Mouse (Mus musculus) CH12.LX (cell line): ENCODE measurements around the gene Csmd2. TPM values are rescaled to one million over a fixed set of nuclear protein-coding genes. Genes with fewer than 3 reads are reported as not detected.

Experiments
- DNase-seq: peaks from one replicate; pipeline ENCODE4 v3.0.0-alpha.2; 2013; ENCODE audit errors: extremely low read depth
- H3K27ac ChIP-seq: 2 replicates; pipeline ENCODE4 v1.5.1; 2012; ENCODE audit warnings: low read depth, mild to moderate bottlenecking, control low read depth, moderate library complexity; ENCODE audit not compliant: insufficient read depth
- H3K27me3 ChIP-seq: replicated peaks from 2 replicates; pipeline ENCODE3; 2012; ENCODE audit warnings: inconsistent platforms
- H3K36me3 ChIP-seq, 2 experiments: replicated peaks in 1 of 2; 2 replicates each; pipeline versions ENCODE3 to v1.6.1; 2012; ENCODE audit warnings: inconsistent platforms in 1 of 2, low read length in 1 of 2, mild to moderate bottlenecking in 1 of 2, mixed read lengths in 1 of 2, moderate library complexity in 1 of 2; ENCODE audit not compliant: control insufficient read depth in 1 of 2, insufficient read depth in 1 of 2
- H3K4me1 ChIP-seq, 2 experiments: 2 replicates each; pipeline ENCODE4 v1.6.1; 2012; ENCODE audit warnings: inconsistent platforms in 1 of 2, moderate library complexity in 1 of 2; ENCODE audit not compliant: insufficient read depth in 2 of 2, control insufficient read depth in 1 of 2
- H3K4me2 ChIP-seq: 2 replicates; pipeline ENCODE4 v1.6.1; 2012; ENCODE audit warnings: low read depth, mild to moderate bottlenecking, control low read depth; ENCODE audit not compliant: poor library complexity, insufficient read depth, severe bottlenecking
- H3K4me3 ChIP-seq, 3 experiments: fragments of 150-350 bp in 1 of 3; sonication (generic) in 1 of 3; replicated peaks in 1 of 3; 2 replicates each; pipeline versions ENCODE3 to v1.5.1; 2011 to 2012; ENCODE audit warnings: low read depth in 2 of 3, low read length in 2 of 3, mild to moderate bottlenecking in 2 of 3, moderate library complexity in 2 of 3, control low read depth in 1 of 3, improper control_type of control experiment in 1 of 3, inconsistent platforms in 1 of 3, mixed read lengths in 1 of 3; ENCODE audit not compliant: poor library complexity in 1 of 3
- H3K79me2 ChIP-seq: replicated peaks from 2 replicates; pipeline ENCODE4 v1.6.1; 2012; ENCODE audit warnings: mild to moderate bottlenecking, moderate library complexity; ENCODE audit not compliant: control insufficient read depth, poor library complexity, insufficient read depth, severe bottlenecking; ENCODE audit errors: extremely low read depth
- H3K9ac ChIP-seq: 2 replicates; pipeline ENCODE4 v1.6.1; 2012; ENCODE audit warnings: low read depth, mild to moderate bottlenecking, control low read depth, moderate library complexity; ENCODE audit not compliant: insufficient read depth
- H3K9me3 ChIP-seq: replicated peaks from 2 replicates; pipeline ENCODE3; 2012; ENCODE audit warnings: low read length, inconsistent platforms, mixed read lengths
- CHD1 ChIP-seq: IDR thresholded peaks from 2 replicates; pipeline ENCODE4 v1.6.1; 2012; ENCODE audit warnings: low read depth, low read length, improper control_type of control experiment, inconsistent platforms
- CTCF ChIP-seq, 2 experiments: IDR thresholded peaks in 1 of 2; conservative IDR thresholded peaks in 1 of 2; 2 replicates each; pipeline ENCODE4 v1.5.1; 2011 to 2012; ENCODE audit warnings: low read depth in 2 of 2, low read length in 2 of 2, improper control_type of control experiment in 1 of 2, inconsistent platforms in 1 of 2, mild to moderate bottlenecking in 1 of 2, moderate library complexity in 1 of 2
- ELF1 ChIP-seq: IDR thresholded peaks from 2 replicates; pipeline ENCODE4 v1.6.1; 2014; ENCODE audit warnings: low read depth, mild to moderate bottlenecking, inconsistent platforms, low read length, improper control_type of control experiment
- EP300 ChIP-seq: IDR thresholded peaks from 2 replicates; pipeline ENCODE4 v1.6.1; 2011; ENCODE audit warnings: low read length, improper control_type of control experiment
- GABPA ChIP-seq: IDR thresholded peaks from 2 replicates; pipeline ENCODE4 v1.6.1; 2012; ENCODE audit warnings: low read depth, low read length, improper control_type of control experiment, inconsistent platforms; ENCODE audit not compliant: insufficient replicate concordance
- KAT2A ChIP-seq: IDR thresholded peaks from 2 replicates; pipeline ENCODE4 v1.6.1; 2012; ENCODE audit warnings: low read length, improper control_type of control experiment, inconsistent platforms; ENCODE audit not compliant: insufficient replicate concordance
- MAX ChIP-seq: IDR thresholded peaks from 2 replicates; pipeline ENCODE4 v1.6.1; 2011; ENCODE audit warnings: low read length, improper control_type of control experiment
- MEF2A ChIP-seq: IDR thresholded peaks from 2 replicates; pipeline ENCODE4 v1.6.1; 2014; ENCODE audit warnings: low read depth, mild to moderate bottlenecking, inconsistent platforms, low read length, improper control_type of control experiment, borderline replicate concordance
- MXI1 ChIP-seq: IDR thresholded peaks from 2 replicates; pipeline ENCODE4 v1.6.1; 2011; ENCODE audit warnings: mild to moderate bottlenecking, low read depth, low read length, improper control_type of control experiment
- NELFE ChIP-seq: IDR thresholded peaks from 2 replicates; pipeline ENCODE4 v1.6.1; 2011; ENCODE audit warnings: low read depth, low read length, improper control_type of control experiment
- PAX5 ChIP-seq: IDR thresholded peaks from 2 replicates; pipeline ENCODE4 v1.6.1; 2012; ENCODE audit warnings: low read length, inconsistent platforms, mixed read lengths
- POLR2A ChIP-seq: IDR thresholded peaks from 2 replicates; pipeline ENCODE4 v1.6.1; 2011; ENCODE audit warnings: low read depth, mild to moderate bottlenecking, improper control_type of control experiment, low read length
- POLR2AphosphoS2 ChIP-seq: IDR thresholded peaks from 2 replicates; pipeline ENCODE4 v1.6.1; 2011; ENCODE audit warnings: low read depth, low read length, improper control_type of control experiment
- RAD21 ChIP-seq: IDR thresholded peaks from 2 replicates; pipeline ENCODE4 v1.6.1; 2011; ENCODE audit warnings: low read depth, mild to moderate bottlenecking, low read length, improper control_type of control experiment, moderate library complexity
- USF2 ChIP-seq: conservative IDR thresholded peaks from 2 replicates; pipeline ENCODE4 v1.6.1; 2011; ENCODE audit warnings: low read depth, low read length, improper control_type of control experiment
- ZC3H11A ChIP-seq: IDR thresholded peaks from 2 replicates; pipeline ENCODE4 v1.6.1; 2012; ENCODE audit warnings: low read depth, mild to moderate bottlenecking, inconsistent platforms, low read length, improper control_type of control experiment
- ZMIZ1 ChIP-seq: IDR thresholded peaks from 2 replicates; pipeline ENCODE4 v1.6.1; 2012; ENCODE audit warnings: low read depth, mild to moderate bottlenecking, inconsistent platforms, low read length, improper control_type of control experiment
- ZNF384 ChIP-seq: IDR thresholded peaks from 2 replicates; pipeline ENCODE4 v1.6.1; 2012; ENCODE audit warnings: low read depth, low read length, improper control_type of control experiment, inconsistent platforms
- dilution Hi-C: fragments of 300-500 bp; cut with MboI; formaldehyde crosslinking; loops from 2 replicates; pipeline ENCODE4 v1.14.3; 2020; ENCODE audit warnings: low sequenced_read_pairs; ENCODE audit not compliant: extremely low pct_unique_long_range_greater_than_20kb, extremely low pct_ligation_motif_present
- in situ Hi-C: fragments of 300-500 bp; cut with MboI; formaldehyde crosslinking; loops from 3 replicates; pipeline ENCODE4 v1.14.3; 2019; ENCODE audit warnings: low sequenced_read_pairs, low pct_ligation_motif_present, low pct_unique_long_range_greater_than_20kb, mixed read lengths
- polyA plus RNA-seq: library from polyadenylated mRNA; unstranded; fragments of >175 nt; gene quantifications from 2 replicates; pipeline ENCODE4 v1.2.1, GENCODE M21; 2012; ENCODE audit warnings: low read depth; ENCODE audit not compliant: insufficient read length
- total RNA-seq, 2 experiments: library from RNA; depleted of rRNA; stranded (reverse); fragments of 300-350 nt in 1 of 2; fragments of >200 nt in 1 of 2; gene quantifications; 2 replicates each; pipeline ENCODE4 v1.2.3; 2012 to 2014

The Csmd2 gene
- total and polyA plus RNA-seq, 3 experiments: 0.08 to 0.80 TPM; not detected in 1

DNA sequence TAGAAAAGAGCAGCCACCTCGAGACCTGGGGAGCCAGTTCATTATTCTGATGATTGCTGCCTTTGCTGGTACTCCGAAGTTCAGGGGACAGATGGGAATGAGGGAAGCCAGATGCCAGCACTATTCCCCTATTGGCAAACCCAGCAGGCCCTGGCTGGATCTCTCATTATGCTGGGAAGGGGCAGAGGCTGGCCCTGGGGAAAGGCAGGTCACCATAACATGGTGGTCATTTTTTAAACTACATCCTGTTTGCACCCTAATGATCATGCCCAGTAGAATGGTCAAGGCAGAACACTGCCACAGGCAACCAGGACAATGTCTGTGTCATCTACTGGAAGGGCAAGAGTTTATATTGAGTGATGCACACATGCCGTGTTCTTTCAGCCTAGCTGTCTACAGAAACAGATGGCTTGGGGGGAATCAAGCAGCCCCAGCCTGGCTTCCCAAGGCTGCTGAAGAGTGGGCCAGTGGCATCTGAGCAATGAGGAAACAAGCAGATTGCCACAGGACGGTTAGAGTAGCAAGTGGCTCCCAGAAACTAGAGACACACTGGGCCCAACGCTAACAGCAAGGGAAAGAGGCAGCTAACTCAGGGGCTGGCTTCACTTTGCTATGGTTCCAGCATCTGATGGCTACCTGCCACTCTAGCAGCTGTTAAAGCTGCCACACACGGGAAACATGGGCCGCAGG is 424.4 kb downstream of the Csmd2 start:
- H3K9ac ChIP-seq: no peak overlapping the region
- H3K36me3 ChIP-seq: no peaks in the 10 kb centered on the region
- in situ Hi-C loops: no loop called here
- no peaks in the 10 kb centered on the region for H3K27me3 ChIP-seq
- no peaks in the 10 kb centered on the region for H3K9me3 ChIP-seq
- dilution Hi-C loops: no loop called here
- no peak overlapping the region for H3K4me2 ChIP-seq
- TF ChIP-seq CHD1 (no peak), ZMIZ1 (no peak), ZNF384 (no peak), USF2 (no peak), PAX5 (no peak), RAD21 (no peak), MEF2A (no peak), ELF1 (no peak), POLR2AphosphoS2 (no peak), MAX (no peak), MXI1 (no peak), KAT2A (no peak), NELFE (no peak), CTCF (conservative IDR thresholded peaks at IDR 0.05 in 1 of 2, IDR thresholded peaks at IDR 0.05 in 1 of 2; ENCODE audit: low read depth in 2 of 2, low read length in 2 of 2) (no peak), ZC3H11A (no peak), GABPA (no peak), EP300 (no peak)
- no peak overlapping the region for H3K4me3 ChIP-seq
- no peak for DNase-seq
- H3K27ac ChIP-seq: no peak overlapping the region
- H3K79me2 ChIP-seq: no peaks in the 10 kb centered on the region
- H3K4me1 ChIP-seq: peaks cover 0 to 9% of the 10 kb centered on the region in 2 experiments; a peak in 3 of 4 replicates

GRCm38 (mm10) chr4:128414741-128415140 is 427.1 kb downstream of the Csmd2 start:
- Histone ChIP-seq H3K27ac (no peak overlapping the region), H3K27me3 (no peaks in the 10 kb centered on the region), H3K36me3 (no peaks in the 10 kb centered on the region), H3K4me1 (peaks cover 0 to 9% of the 10 kb centered on the region in 2 experiments; a peak in 3 of 4 replicates), H3K4me2 (no peak overlapping the region), H3K9ac (no peak overlapping the region), H3K4me3 (no peak overlapping the region), H3K79me2 (no peaks in the 10 kb centered on the region)
- DNase-seq: peak; percentile 36
- dilution Hi-C loops: no loop called here
- in situ Hi-C loops: no loop called here
- TF ChIP-seq ELF1 (no peak), POLR2A (no peak), KAT2A (no peak)
- TF ChIP-seq, all 38 proteins: peak for 0
- H3K9me3 ChIP-seq: no peaks in the 10 kb centered on the region
